Mouse (Mus musculus): ENCODE results near the gene Rabl6.

Rabl6 gene

GRCm38 (mm10) chr2:25607761-25608622, at the start of gene Rabl6:
Gene Rabl6, minus strand, starts transcription at chr2:25608521.
- DNase-seq (ENCODE audit: low spot score): peak; percentile 89

GRCm38 (mm10) chr2:25657652-25658051, 49.3 kb upstream of the Rabl6 start, which contains the start of gene Lcn5:
Gene Lcn5, plus strand, starts transcription at chr2:25657952.
- DNase-seq (ENCODE audit: low spot score): no peak

DNA sequence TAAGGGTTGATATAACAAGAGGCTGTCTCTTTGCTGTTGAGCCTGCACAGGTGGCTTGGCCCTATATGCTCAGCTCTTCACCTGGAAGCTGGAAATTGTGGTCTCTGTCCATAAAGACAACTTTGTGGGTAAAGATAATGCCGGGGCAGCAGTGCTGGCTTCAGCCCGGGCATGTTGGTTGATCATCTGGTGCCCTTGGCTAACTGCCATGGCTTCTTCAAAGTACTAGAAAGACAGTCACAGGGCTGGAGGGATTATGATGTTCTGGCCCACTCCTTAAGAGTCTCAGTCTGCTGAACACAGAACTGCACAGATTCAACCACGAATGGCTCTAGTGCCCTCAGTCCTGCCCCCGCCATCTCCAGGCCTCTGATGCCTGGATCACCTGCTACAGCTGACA, 48.9 kb upstream of the Rabl6 start:
- DNase-seq (ENCODE audit: low spot score): no peak

- no peak for DNase-seq (ENCODE audit: low spot score)
Observed at GRCm38 (mm10) chr2:25656691-25657090, 48.4 kb upstream of the Rabl6 start.

GRCm38 (mm10) chr2:25654502-25654901, 46.2 kb upstream of the Rabl6 start:
- no peak for DNase-seq (ENCODE audit: low spot score)

GRCm38 (mm10) chr2:25652902-25653301, 44.6 kb upstream of the Rabl6 start, which contains the start of gene Lcn8:
Gene Lcn8, plus strand, starts transcription at chr2:25653120.
- DNase-seq (ENCODE audit: low spot score): no peak

- DNase-seq (ENCODE audit: low spot score): peak; percentile 18
Observed at GRCm38 (mm10) chr2:25639890-25640289, 31.6 kb upstream of the Rabl6 start.

DNA sequence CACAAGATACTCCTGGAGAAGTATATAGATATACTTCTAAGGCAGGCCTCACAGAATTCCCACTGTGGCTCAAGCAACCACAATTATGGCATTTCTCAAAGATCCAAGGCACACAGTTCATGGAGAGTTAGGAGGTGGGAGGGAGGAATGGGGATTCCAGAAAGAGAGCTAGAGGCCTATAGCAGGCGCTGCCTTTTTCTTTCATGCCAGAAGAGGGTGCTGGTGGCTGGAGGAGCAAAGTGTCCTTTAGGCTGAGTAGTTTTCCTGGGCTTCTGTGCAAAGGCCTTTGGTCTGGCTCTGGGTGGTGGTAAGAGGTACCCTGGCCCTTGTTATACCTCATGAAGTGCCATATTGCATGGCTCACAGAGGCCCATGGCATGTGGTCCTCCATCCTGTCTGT, 25.7 kb upstream of the Rabl6 start:
- no peak for DNase-seq (ENCODE audit: low spot score)

- DNase-seq (ENCODE audit: low spot score): no peak
Observed at GRCm38 (mm10) chr2:25633616-25634015, 25.3 kb upstream of the Rabl6 start.

DNA sequence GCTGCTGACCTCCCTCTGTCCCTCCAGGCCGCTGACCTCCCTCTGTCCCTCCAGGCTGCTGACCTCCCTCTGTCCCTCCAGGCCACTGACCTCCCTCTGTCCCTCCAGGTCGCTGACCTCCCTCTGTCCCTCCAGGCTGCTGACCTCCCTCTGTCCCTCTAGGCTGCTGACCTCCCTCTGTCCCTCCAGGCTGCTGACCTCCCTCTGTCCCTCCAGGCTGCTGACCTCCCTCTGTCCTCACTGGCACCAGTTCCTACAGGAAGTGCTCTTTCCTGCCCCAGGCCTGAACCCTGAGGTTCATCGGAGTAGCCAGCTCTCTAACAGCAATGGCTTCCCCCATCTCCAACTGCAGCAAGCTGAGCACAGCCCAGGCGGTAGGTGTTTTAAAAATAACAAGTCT, 20.4 kb upstream of the Rabl6 start:
- DNase-seq (ENCODE audit: low spot score): no peak

DNA sequence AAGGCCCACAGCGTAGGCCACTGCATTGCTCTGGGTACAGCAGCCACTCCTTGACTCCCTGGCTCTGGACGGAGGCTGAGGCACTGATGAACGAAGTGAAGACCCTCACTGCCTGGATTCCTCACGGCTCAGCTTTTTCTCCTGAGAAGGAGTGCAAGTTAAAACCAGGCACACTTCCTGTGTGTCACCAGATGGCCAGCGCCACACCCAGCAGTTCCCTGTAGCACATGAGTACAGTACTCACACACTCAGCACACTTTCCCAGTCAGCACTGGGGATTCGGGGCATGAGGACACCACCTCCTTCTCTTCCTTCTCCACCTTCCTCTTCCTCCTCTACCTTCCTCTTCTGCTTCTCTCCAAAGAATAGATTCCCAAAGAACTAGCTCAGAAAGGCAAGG, 19.5 kb upstream of the Rabl6 start, which contains the start of gene Fcna:
Fcna (minus strand) TSS at position 220 of the 400 bp plus-strand sequence.
- no peak for DNase-seq (ENCODE audit: low spot score)

DNA sequence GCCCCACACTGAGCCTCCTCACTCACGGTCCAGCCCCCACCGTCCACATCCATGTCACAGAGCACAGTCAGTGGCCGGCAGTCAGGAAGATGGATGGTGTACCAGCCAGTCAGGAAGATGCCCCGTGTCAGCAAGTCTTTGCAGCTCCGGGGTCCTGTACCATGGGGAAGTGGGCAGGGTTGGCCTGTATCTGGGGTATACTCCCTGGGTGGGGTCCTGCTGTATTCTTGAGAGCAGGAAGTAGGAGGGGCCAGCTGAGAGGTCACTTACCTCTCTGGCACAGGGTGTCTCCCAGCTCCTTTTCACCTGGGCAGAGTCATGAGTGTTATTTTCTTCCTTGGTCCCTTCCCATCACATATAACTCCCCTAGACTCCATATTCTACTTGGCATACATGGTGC, 17.7 kb upstream of the Rabl6 start:
- no peak for DNase-seq (ENCODE audit: low spot score)

DNA sequence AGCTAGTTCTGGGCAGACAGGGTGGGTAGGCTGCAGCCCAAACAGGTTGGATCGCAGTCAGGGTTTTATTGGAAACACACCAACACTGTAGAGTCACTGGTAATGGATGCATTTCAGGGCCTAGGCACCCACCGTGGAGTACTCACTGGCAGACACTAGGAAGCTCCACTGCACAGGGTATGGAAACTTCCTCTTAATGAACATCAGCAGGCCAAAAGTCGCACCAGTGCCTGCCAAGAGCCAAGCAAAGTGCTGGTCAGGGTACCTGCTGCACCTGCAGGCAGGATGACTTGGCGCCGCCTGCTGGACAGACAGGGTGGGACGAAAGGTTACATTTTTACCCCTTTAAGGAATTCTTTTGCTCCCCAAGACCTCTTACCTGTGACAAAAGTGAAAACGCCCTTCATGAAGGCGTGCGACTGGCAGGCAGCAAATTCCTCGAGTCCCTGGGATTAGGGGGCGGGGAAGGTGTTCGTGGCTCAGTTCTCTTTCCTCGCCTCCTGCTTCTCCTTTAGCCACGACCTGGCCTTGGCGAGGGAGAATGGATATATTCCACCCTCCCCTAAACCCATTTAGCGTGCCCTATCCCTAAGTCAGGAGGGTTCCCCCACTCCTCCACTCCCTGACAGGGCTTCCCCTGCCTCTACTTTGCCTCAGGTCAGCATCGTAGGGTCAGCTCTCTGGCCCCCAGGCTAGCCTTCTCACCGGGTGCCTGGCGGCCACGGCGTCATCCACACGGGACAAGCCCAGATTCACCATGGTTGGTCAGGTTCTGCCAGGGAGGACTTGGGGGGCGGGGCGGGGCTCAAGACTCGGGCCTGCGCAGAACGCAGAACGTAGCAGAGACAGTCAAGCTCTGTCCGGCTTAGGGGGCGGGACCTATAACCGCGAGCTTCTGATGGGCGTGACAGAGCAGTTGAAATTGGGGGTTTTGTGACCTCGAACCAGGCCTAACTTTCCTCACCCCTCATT, 13.2 kb upstream of the Rabl6 start, which contains the start of gene Tmem141:
Tmem141 (minus strand) TSS at position 777 of the 972 bp plus-strand sequence.
- no peak for DNase-seq (ENCODE audit: low spot score)

GRCm38 (mm10) chr2:25620852-25621228, 12.5 kb upstream of the Rabl6 start:
- no peak for DNase-seq (ENCODE audit: low spot score)

DNA sequence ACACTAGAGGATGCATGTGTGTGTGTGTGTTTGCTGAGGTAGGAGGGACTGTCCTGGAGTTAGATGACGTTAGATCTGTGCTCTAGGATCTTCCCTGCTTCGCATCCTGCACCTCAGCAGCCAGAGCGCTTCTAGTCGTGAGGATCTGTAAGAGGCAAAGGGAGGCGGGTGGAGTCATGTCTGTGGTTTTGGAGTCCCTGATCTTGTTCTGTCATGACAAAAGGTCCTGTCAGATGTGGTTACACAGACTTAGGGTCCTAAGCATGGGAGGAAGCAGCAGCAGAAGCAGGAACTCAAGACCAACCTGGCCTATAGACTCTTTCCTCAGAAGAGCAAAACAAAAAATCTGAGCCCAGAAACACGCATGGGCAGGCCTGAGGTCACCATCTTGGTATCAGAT, 12.1 kb upstream of the Rabl6 start:
- DNase-seq (ENCODE audit: low spot score): no peak

DNA sequence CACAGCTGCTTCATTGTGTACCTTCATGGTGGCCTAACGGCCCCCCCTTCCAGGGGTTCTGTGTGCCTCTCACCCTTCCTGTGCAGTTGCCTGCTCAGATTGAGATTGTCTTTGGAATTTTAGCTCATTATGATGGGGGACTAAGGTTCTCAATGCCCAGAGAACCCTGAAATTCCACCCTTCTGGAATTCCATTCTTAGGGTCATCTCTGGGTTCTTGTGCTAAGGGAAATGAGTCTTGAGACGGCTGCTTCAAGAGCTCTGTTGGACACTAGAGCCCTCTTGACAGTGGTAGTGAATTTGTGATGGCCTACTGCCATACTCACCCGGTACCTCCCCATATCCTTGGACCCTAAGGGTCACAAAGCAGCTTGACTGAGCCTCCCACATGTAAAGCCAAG, 9.3 kb upstream of the Rabl6 start, which contains the start of gene Ccdc183:
Ccdc183 (minus strand) TSS at position 101 of the 400 bp plus-strand sequence.
- DNase-seq (ENCODE audit: low spot score): no peak

DNA sequence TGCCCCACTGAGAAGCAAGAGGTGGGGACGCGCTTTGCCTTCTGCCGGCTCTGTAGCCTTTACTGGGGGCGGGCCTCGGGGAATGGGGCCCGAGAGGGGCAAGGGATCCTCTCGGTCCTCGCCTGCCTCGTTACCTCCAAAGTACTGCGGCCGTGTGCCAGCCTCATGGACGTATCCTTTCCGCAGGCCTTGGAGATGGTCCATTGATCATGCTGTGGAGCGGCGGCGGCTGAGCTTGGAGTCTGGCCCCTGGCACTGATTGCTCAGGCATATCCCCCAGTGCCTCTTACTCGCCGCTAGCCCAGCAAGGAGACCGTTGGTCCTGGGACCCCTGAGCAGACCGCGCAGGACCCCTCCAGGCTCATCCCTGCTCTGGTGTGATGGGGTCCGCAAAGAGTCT, 8.1 kb upstream of the Rabl6 start:
- no peak for DNase-seq (ENCODE audit: low spot score)

- DNase-seq (ENCODE audit: low spot score): no peak
Observed at GRCm38 (mm10) chr2:25608671-25609070, 350 bp upstream of the Rabl6 start.

DNA sequence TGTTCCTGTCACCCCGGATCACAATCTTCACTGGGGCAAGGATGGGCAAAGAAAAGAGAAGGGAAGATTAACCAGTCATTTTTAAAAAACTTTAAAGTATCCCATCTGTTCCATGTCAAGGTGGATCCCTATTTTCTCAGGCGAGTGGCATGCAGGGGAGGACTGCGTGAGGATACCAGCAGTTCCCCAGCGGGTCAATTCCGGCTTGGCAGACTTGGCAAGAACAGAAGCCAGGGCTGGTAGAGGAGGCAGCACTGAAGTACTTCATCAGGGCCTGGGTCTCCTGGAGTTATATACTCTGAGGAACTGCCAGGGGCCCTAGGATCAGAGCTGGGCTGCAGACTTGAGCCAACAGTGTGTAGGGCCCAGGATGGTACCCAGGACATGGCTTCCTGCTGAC, 5.8 kb downstream of the Rabl6 start:
- no peak for DNase-seq (ENCODE audit: low spot score)

GRCm38 (mm10) chr2:25600037-25600436, 8.3 kb downstream of the Rabl6 start:
- no peak for DNase-seq (ENCODE audit: low spot score)

DNA sequence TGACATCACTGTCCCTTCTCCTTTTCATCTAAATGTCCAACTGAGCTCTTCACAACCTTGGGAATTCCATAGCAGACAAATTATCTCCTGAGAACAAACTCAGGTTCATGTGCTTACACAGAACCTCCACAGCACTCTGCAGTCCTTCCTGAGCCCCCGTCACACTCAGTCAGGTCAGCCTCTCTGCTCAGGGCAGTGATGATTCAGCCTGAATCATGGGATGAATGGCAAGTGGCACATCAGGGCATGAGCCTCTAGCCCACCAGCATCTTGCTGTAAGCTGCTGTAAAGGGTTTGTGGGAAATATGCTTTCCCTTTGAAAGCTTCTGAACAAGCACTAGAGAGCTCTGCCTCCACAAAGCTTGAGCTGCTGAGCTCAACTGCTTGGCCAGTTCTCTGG, 9.6 kb downstream of the Rabl6 start:
- DNase-seq (ENCODE audit: low spot score): no peak

DNA sequence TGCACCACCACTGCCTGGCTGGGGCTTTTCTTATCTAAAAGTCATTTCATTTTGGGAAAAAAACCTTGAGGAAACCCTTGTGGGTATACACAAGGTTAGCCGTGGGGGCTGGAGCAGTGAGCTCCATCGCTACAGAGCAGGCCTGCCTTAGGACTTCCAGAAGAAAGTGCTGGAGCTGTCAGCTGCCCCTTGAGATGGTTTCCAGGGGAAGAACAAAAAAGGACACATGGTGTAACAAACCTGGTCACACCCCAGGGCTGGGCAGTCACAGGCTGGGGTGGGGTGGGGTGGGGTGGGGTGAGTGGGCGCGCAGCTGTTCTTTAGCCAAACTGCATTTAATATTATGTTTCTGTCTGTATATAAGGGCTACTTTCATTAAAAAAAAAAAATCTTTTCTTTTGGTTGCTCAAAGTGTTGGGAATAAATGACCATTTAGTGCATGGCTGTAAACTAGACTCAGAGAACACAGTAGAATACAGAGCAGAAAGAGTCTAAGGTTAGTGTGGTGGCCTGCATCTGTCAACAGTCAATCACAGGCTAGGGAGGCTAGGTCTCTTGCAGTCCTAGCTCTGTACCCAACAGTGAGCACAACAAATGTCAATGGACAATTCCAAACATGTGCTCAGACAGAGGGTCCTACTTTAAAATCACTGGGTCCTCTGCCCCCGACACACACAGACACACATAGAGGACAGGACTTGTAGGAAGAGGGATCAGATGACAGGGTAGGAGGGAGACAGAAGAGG, 11.4 kb downstream of the Rabl6 start:
- DNase-seq (ENCODE audit: low spot score): no peak

Measured in MN1 (cell line).